Mouse (Mus musculus) MEL (cell line): ENCODE data around the gene Myh2. TPM values are rescaled to one million over a fixed set of nuclear protein-coding genes. Genes with fewer than 3 reads are reported as not detected.

Experiments
- DNase-seq: peaks from one replicate; pipeline ENCODE4 v3.0.0; 2011; ENCODE audit warnings: low read depth, low spot score
- H3K27ac ChIP-seq: 2 replicates; pipeline ENCODE4 v1.5.1; 2012; ENCODE audit warnings: low read depth, mild to moderate bottlenecking, control low read depth, low read length, moderate library complexity; ENCODE audit not compliant: control insufficient read depth
- H3K27me3 ChIP-seq, 2 experiments: fragments of 150-350 bp in 1 of 2; sonication (generic) in 1 of 2; 2 replicates each; pipeline ENCODE4 v1.6.1; 2012; ENCODE audit warnings: low read length in 2 of 2, mild to moderate bottlenecking in 2 of 2, improper control_type of control experiment in 1 of 2, moderate library complexity in 1 of 2; ENCODE audit not compliant: insufficient read depth in 2 of 2, control insufficient read depth in 1 of 2
- H3K36me3 ChIP-seq, 2 experiments: 2 replicates each; pipeline ENCODE4 v1.6.1; 2012 to 2014; ENCODE audit warnings: low read length in 2 of 2, improper control_type of control experiment in 1 of 2, inconsistent platforms in 1 of 2, mild to moderate bottlenecking in 1 of 2; ENCODE audit not compliant: insufficient read depth in 2 of 2, control insufficient read depth in 1 of 2
- H3K4me1 ChIP-seq, 2 experiments: fragments of 150-350 bp in 1 of 2; sonication (generic) in 1 of 2; 2 replicates each; pipeline ENCODE4 v1.6.1; 2012; ENCODE audit warnings: low read length in 2 of 2, improper control_type of control experiment in 1 of 2, mild to moderate bottlenecking in 1 of 2; ENCODE audit not compliant: insufficient read depth in 2 of 2, control insufficient read depth in 1 of 2
- H3K4me3 ChIP-seq, 2 experiments: fragments of 150-350 bp in 1 of 2; sonication (generic) in 1 of 2; 2 replicates each; pipeline ENCODE4 v1.5.1; 2012; ENCODE audit warnings: low read depth in 2 of 2, low read length in 2 of 2, mild to moderate bottlenecking in 2 of 2, moderate library complexity in 2 of 2, control low read depth in 1 of 2, improper control_type of control experiment in 1 of 2; ENCODE audit not compliant: control insufficient read depth in 1 of 2, insufficient read depth in 1 of 2
- H3K79me2 ChIP-seq: 2 replicates; pipeline ENCODE4 v1.6.1; 2012; ENCODE audit warnings: mild to moderate bottlenecking, low read length, moderate library complexity; ENCODE audit not compliant: control insufficient read depth, poor library complexity, insufficient read depth
- H3K9ac ChIP-seq: 2 replicates; pipeline ENCODE4 v1.6.1; 2012; ENCODE audit warnings: low read depth, mild to moderate bottlenecking, control low read depth, low read length, moderate library complexity; ENCODE audit not compliant: control insufficient read depth, poor library complexity, severe bottlenecking
- H3K9me3 ChIP-seq: fragments of 150-350 bp; sonication (generic); replicated peaks from 2 replicates; pipeline ENCODE4 v1.6.1; 2012; ENCODE audit warnings: mild to moderate bottlenecking, low read length, improper control_type of control experiment, moderate library complexity; ENCODE audit not compliant: insufficient read depth
- BHLHE40 ChIP-seq: IDR thresholded peaks from 2 replicates; pipeline ENCODE4 v1.6.1; 2012; ENCODE audit warnings: low read depth, mild to moderate bottlenecking, inconsistent platforms, low read length, improper control_type of control experiment, borderline replicate concordance
- CHD2 ChIP-seq: IDR thresholded peaks from 2 replicates; pipeline ENCODE4 v1.6.1; 2011; ENCODE audit warnings: low read length, improper control_type of control experiment
- E2F4 ChIP-seq: IDR thresholded peaks from 2 replicates; pipeline ENCODE4 v1.6.1; 2011; ENCODE audit warnings: low read depth, low read length, improper control_type of control experiment, borderline replicate concordance
- ELF1 ChIP-seq: IDR thresholded peaks from 2 replicates; pipeline ENCODE4 v1.6.1; 2014; ENCODE audit warnings: low read depth, mild to moderate bottlenecking, inconsistent platforms, low read length, improper control_type of control experiment, moderate library complexity
- ETS1 ChIP-seq: IDR thresholded peaks from 2 replicates; pipeline ENCODE4 v1.6.1; 2012; ENCODE audit warnings: low read depth, mild to moderate bottlenecking, inconsistent platforms, low read length, improper control_type of control experiment, moderate library complexity
- GABPA ChIP-seq: IDR thresholded peaks from 2 replicates; pipeline ENCODE4 v1.6.1; 2012; ENCODE audit warnings: low read depth, mild to moderate bottlenecking, inconsistent platforms, low read length, improper control_type of control experiment, moderate library complexity
- JUND ChIP-seq: IDR thresholded peaks from 2 replicates; pipeline ENCODE4 v1.6.1; 2011; ENCODE audit warnings: low read depth, mild to moderate bottlenecking, improper control_type of control experiment, low read length
- MAFK ChIP-seq: IDR thresholded peaks from 2 replicates; pipeline ENCODE4 v1.6.1; 2011; ENCODE audit warnings: low read depth, mild to moderate bottlenecking, low read length, improper control_type of control experiment, borderline replicate concordance
- MAZ ChIP-seq: IDR thresholded peaks from 2 replicates; pipeline ENCODE4 v1.6.1; 2012; ENCODE audit warnings: low read depth, mild to moderate bottlenecking, inconsistent platforms, low read length, improper control_type of control experiment
- MXI1 ChIP-seq: IDR thresholded peaks from 2 replicates; pipeline ENCODE4 v1.6.1; 2011; ENCODE audit warnings: mild to moderate bottlenecking, low read depth, low read length, improper control_type of control experiment
- NRF1 ChIP-seq: IDR thresholded peaks from 2 replicates; pipeline ENCODE4 v1.6.1; 2014; ENCODE audit warnings: low read depth, mild to moderate bottlenecking, inconsistent platforms, low read length, improper control_type of control experiment, moderate library complexity; ENCODE audit not compliant: poor library complexity, insufficient read depth, severe bottlenecking
- POLR2AphosphoS5 ChIP-seq: IDR thresholded peaks from 2 replicates; pipeline ENCODE4 v1.6.1; 2012; ENCODE audit warnings: low read depth, borderline replicate concordance, mild to moderate bottlenecking, inconsistent platforms, low read length, moderate library complexity, mixed read lengths
- RCOR1 ChIP-seq: IDR thresholded peaks from 2 replicates; pipeline ENCODE4 v1.6.1; 2012; ENCODE audit warnings: low read depth, mild to moderate bottlenecking, inconsistent platforms, low read length, improper control_type of control experiment
- SIN3A ChIP-seq: IDR thresholded peaks from 2 replicates; pipeline ENCODE4 v1.6.1; 2012; ENCODE audit warnings: low read length, improper control_type of control experiment, inconsistent platforms
- TBP ChIP-seq: IDR thresholded peaks from 2 replicates; pipeline ENCODE4 v1.8.0; 2011; ENCODE audit warnings: low read depth, low read length, improper control_type of control experiment
- TCF12 ChIP-seq: IDR thresholded peaks from 2 replicates; pipeline ENCODE4 v1.6.1; 2014; ENCODE audit warnings: low read depth, mild to moderate bottlenecking, inconsistent platforms, low read length, improper control_type of control experiment, moderate library complexity
- UBTF ChIP-seq: IDR thresholded peaks from 2 replicates; pipeline ENCODE4 v1.6.1; 2012; ENCODE audit warnings: low read depth, mild to moderate bottlenecking, inconsistent platforms, low read length, improper control_type of control experiment, moderate library complexity, borderline replicate concordance; ENCODE audit not compliant: insufficient read depth
- USF1 ChIP-seq: IDR thresholded peaks from 2 replicates; pipeline ENCODE4 v1.6.1; 2014; ENCODE audit warnings: low read depth, mild to moderate bottlenecking, inconsistent platforms, low read length, improper control_type of control experiment, moderate library complexity
- USF2 ChIP-seq, 2 experiments: IDR thresholded peaks; 2 replicates each; pipeline ENCODE4 v1.6.1; 2011 to 2012; ENCODE audit warnings: improper control_type of control experiment in 2 of 2, low read length in 2 of 2, borderline replicate concordance in 1 of 2, inconsistent platforms in 1 of 2, low read depth in 1 of 2, mild to moderate bottlenecking in 1 of 2; ENCODE audit not compliant: insufficient read depth in 1 of 2
- ZC3H11A ChIP-seq: IDR thresholded peaks from 2 replicates; pipeline ENCODE4 v1.6.1; 2012; ENCODE audit warnings: low read depth, mild to moderate bottlenecking, inconsistent platforms, low read length, improper control_type of control experiment
- ZMIZ1 ChIP-seq: IDR thresholded peaks from 2 replicates; pipeline ENCODE4 v1.6.1; 2012; ENCODE audit warnings: low read depth, mild to moderate bottlenecking, inconsistent platforms, low read length, improper control_type of control experiment, moderate library complexity
- ZNF384 ChIP-seq: IDR thresholded peaks from 2 replicates; pipeline ENCODE4 v1.6.1; 2012; ENCODE audit warnings: low read depth, mild to moderate bottlenecking, inconsistent platforms, low read length, improper control_type of control experiment
- polyA plus RNA-seq, 2 experiments: library from polyadenylated mRNA; stranded (reverse) in 1 of 2; unstranded in 1 of 2; fragments of >175 nt in 1 of 2; fragments of >200 nt in 1 of 2; gene quantifications; 2 replicates each; pipeline versions ENCODE4 v1.2.1 to v1.2.4; 2012; ENCODE audit warnings: low replicate concordance in 2 of 2, low read depth in 1 of 2; ENCODE audit not compliant: insufficient read length in 2 of 2, insufficient read depth in 1 of 2, missing spikeins in 1 of 2
- total RNA-seq: library from RNA; depleted of rRNA; stranded (reverse); fragments of 300-350 nt; gene quantifications from 2 replicates; pipeline ENCODE4 v1.2.3, GENCODE M21; 2012

Gene Myh2
- total and polyA plus RNA-seq, 3 experiments = not detected

DNA sequence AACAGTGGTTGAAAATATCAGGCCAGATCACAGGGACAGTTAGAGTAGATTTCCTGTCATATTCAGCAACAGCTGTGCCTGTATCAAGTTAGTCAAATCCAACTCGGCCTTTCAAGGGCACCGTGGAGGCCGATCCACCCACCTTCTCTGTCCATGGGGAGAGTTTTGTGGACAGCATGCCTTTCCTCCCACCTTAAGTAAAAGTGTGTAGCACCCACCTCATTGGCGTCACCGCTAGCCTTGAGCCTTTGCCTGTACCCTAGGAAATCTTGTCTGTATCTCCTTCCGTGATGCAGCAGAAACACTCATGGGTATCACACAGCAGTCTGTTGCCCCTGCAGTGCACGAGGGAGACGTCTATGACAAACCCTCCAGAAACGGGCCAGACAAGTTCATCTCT, 66.0 kb downstream of the Myh2 start:
- Histone ChIP-seq H3K27ac (no peak overlapping the region), H3K4me1 (no peaks in the 10 kb centered on the region), H3K9me3 (no peaks in the 10 kb centered on the region), H3K36me3 (no peaks in the 10 kb centered on the region), H3K79me2 (no peaks in the 10 kb centered on the region), H3K4me3 (no peak overlapping the region), H3K27me3 (no peaks in the 10 kb centered on the region), H3K9ac (no peak overlapping the region)
- TF ChIP-seq TCF12 (no peak), ZC3H11A (no peak), POLR2AphosphoS5 (no peak), E2F4 (no peak), UBTF (no peak), ETS1 (no peak), ZNF384 (no peak), CHD2 (no peak), ELF1 (no peak), ZMIZ1 (no peak), MAZ (no peak), SIN3A (no peak)
- DNase-seq = no peak

- no peak within 1 kb of the TSS for H3K4me3 ChIP-seq
- no peak within 1 kb of the TSS for H3K9ac ChIP-seq
- no peaks in the 10 kb centered on the region for H3K79me2 ChIP-seq
- no peak within 1 kb of the TSS for H3K27ac ChIP-seq
- no peaks in the 10 kb centered on the region for H3K27me3 ChIP-seq
- H3K9me3 ChIP-seq = no peaks in the 10 kb centered on the region
- no peak for DNase-seq
- H3K36me3 ChIP-seq = no peaks in the 10 kb centered on the region
- no peaks in the 10 kb centered on the region for H3K4me1 ChIP-seq
- no peak for TF ChIP-seq MAFK
- no peak for TF ChIP-seq MAZ
- no peak for TF ChIP-seq GABPA
- no peak for TF ChIP-seq JUND
- TF ChIP-seq USF1 = no peak
- no peak for TF ChIP-seq CHD2
- no peak for TF ChIP-seq MXI1
- no peak for TF ChIP-seq RCOR1
- no peak for TF ChIP-seq TBP
- TF ChIP-seq NRF1 = no peak
- no peak for TF ChIP-seq USF2 (IDR thresholded peaks at IDR 0.05; ENCODE audit: borderline replicate concordance in 1 of 2, insufficient read depth in 1 of 2, low read depth in 1 of 2, low read length in 2 of 2)
- no peak for TF ChIP-seq BHLHE40
Measured at GRCm38 (mm10) chr11:67237481-67238079, 66.8 kb downstream of the Myh2 start, which contains the start of gene Myh4. TSS of gene Myh4 (plus strand) at chr11:67238029.
